Mouse (Mus musculus) layer of hippocampus, adult 11-12 months (tissue): Measurements from ENCODE around the gene Rragb.
"Not testable (repeated sequence)": the region's sequence is repeated elsewhere in the genome, so short reads cannot be mapped to it uniquely, and the experiment has no call there.

Experiments used
- DNase-seq: peaks from one replicate; pipeline ENCODE4 v3.0.0; 2022; ENCODE audit warnings: low spot score

The Rragb gene

GRCm38 (mm10) chrX:153139734-153140515, at the start of gene Rragb:
TSS of gene Rragb (plus strand) at chrX:153139981.
- peak; percentile 84 for DNase-seq

GRCm38 (mm10) chrX:153118486-153118885, 21.3 kb upstream of the Rragb start, which contains the start of gene Foxr2:
TSS of gene Foxr2 (plus strand) at chrX:153118786.
- no peak for DNase-seq

DNA sequence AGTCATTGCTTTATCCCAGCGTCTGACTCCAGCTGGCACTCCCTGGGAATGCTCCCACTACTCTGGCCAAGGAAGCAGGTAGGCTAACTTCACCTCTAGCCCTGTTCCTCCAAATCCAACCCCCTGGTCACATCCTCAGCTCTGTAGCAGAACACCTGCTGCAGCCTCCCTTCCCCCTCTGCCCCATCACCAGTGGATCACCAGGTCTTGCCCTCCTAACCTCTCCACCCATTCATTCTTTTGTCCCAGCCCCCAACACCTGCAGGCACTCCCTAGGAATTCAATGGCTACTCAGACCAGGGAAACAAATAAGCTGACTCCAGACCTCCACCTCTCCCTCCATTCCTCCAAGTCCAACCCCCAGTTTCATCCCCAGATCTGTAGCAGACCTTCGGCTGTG, 20.8 kb upstream of the Rragb start:
- DNase-seq = no peak

DNA sequence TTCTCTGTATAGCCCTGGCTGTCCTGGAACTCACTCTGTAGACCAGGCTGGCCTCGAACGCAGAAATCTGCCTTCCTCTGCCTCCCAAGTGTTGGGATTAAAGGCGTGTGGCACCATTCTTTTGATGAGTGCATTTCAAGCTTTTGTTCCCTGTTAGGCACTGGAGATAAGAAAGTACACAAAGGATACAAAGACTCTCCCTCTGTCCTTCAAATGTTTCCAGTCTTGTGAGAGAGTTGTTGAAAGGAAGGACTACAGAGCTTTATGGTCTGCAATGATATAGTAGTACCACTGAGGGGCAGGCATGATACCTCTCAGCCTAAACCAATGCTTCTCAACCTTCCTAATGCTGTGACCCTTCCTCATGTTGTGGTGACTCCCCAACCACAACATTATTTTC, 2.9 kb downstream of the Rragb start:
- DNase-seq = no peak

DNA sequence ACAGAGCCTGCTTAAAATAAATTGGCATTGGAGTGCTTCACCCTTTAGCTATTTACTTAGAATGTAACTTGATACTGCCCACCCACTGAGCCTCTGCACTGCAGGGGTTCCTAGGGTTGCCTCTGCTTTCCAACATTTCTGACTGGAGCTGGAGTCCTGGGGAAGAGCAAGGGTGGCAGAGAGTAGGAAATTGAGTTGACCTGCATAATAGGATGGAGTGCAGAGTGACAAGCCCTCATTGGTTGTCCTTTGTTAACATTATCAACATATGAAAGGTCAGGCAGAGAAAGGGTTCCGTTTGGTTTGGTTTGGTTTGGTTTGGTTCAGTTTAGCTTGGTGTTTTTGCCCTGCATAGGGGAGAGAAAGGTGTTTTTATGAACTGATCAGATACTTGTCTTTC, 12.0 kb downstream of the Rragb start:
- DNase-seq = no peak

GRCm38 (mm10) chrX:153155322-153155721, 15.5 kb downstream of the Rragb start:
- DNase-seq = no peak

- no peak for DNase-seq
Observed at GRCm38 (mm10) chrX:153174786-153175185, 35.0 kb downstream of the Rragb start.

- DNase-seq = no peak
Observed at GRCm38 (mm10) chrX:153182221-153182620, 42.4 kb downstream of the Rragb start.

GRCm38 (mm10) chrX:153199185-153199584, 59.4 kb downstream of the Rragb start:
- DNase-seq = not testable (repeated sequence)

DNA sequence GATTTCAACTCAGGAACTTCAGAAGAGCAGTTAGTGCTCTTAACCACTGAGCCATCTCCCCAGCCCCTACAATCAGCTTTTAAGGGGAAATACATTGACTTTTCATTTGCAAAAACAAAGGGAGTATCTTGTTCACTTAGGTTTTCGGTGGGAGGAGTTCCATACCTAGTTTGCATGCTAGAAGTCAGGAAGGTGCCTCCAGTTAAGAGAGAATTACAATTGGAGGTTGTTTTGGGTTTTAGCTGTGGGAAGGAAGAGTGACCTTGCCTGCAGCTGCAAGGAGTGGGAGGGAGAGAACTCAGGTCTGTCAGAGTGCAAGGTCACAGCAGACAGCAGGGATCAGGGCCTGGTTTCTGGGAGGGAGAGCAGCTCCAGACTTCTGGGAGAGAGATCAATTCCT, 71.3 kb downstream of the Rragb start:
- no peak for DNase-seq
